Mouse (Mus musculus): Measurements from ENCODE around the gene Rmnd1. TPM values are rescaled to one million over a fixed set of nuclear protein-coding genes. Genes with fewer than 3 reads are reported as not detected.
A peak's percentile ranks its signal among the peaks of the same experiment; 100 is the strongest.
"Not testable (repeated sequence)": the region's sequence is repeated elsewhere in the genome, so short reads cannot be mapped to it uniquely, and the experiment has no call there.

Rmnd1 gene
- polyA plus RNA-seq, 1 experiment = 19.0 TPM

DNA sequence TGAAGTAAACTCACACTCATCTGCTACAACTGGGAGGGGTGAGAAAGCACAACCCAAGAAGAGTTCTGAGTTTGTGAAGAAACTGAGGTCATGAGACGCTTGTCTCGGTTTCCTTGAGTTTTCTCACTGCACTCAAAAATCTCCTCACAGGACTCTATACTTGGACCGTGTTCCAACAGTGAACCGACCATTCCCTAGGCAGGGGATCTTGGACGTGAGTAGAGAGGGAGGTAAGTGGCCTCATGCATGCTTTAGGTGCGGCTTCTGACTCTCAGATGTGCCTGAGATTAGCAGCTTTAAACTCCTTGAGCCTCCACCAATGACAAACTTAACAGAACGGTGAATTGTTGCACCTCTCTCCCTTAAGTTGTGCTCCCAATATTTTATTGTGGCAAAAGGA is 33.6 kb upstream of the Rmnd1 start:
- no peaks in the 10 kb centered on the region for H3K27me3 ChIP-seq (ENCODE audit: control insufficient read depth, insufficient read depth, low read length)
- no peak overlapping the region for H3K4me3 ChIP-seq (ENCODE audit: extremely low read depth, insufficient read depth, insufficient read length)
- no peak overlapping the region for H3K27ac ChIP-seq (ENCODE audit: insufficient read depth, low read length)
- no peaks in the 10 kb centered on the region; the same call in 1 of the 2 replicates for H3K4me1 ChIP-seq (ENCODE audit: control insufficient read depth, insufficient read depth, insufficient read length)
- DNase-seq (ENCODE audit: low read depth in 1 of 2, low spot score in 2 of 2) = no peak
- WGBS = 92% methylated on average over 7 of the region's 7 CpGs
- no peaks in the 10 kb centered on the region for H3K36me3 ChIP-seq (ENCODE audit: control insufficient read depth, insufficient read depth, low read length)
- TF ChIP-seq CTCF (IDR thresholded peaks at IDR 0.05; ENCODE audit: extremely low read depth, insufficient read depth, insufficient read length, insufficient replicate concordance) (no peak), POLR2A (IDR thresholded peaks at IDR 0.05; ENCODE audit: low read depth, low read length) (no peak)

DNA sequence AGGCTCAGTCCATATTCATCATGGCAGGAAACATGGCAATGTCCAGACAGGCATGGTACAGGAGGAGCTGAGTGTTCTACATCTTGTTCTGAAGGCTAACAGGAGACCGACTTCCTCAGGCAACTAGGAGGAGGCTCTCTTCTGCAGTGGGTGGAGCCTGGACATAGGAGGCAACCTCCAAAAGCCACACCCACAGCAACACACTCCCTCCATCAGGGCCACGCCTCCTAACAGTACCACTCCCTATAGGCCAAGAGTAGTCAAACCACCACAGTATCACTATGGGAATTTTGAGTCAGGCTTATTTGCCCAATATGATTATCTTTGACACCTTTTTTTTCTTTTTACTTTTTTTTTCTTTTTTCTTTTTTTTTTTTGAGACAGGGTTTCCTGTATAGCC is 28.0 kb upstream of the Rmnd1 start:
- DNase-seq (ENCODE audit: low read depth in 1 of 2, low spot score in 2 of 2) = no peak
- TF ChIP-seq POLR2A (IDR thresholded peaks at IDR 0.05; ENCODE audit: low read depth, low read length) = no peak
- no peak for TF ChIP-seq CTCF (IDR thresholded peaks at IDR 0.05; ENCODE audit: extremely low read depth, insufficient read depth, insufficient read length, insufficient replicate concordance)
- H3K4me1 ChIP-seq (ENCODE audit: control insufficient read depth, insufficient read depth, insufficient read length) = peaks cover 12% of the 10 kb centered on the region
- H3K27me3 ChIP-seq (ENCODE audit: control insufficient read depth, insufficient read depth, low read length) = no peaks in the 10 kb centered on the region
- H3K36me3 ChIP-seq (ENCODE audit: control insufficient read depth, insufficient read depth, low read length) = no peaks in the 10 kb centered on the region
- H3K27ac ChIP-seq (ENCODE audit: insufficient read depth, low read length) = no peak overlapping the region
- 79% methylated on average over 2 of the region's 2 CpGs for WGBS
- no peak overlapping the region for H3K4me3 ChIP-seq (ENCODE audit: extremely low read depth, insufficient read depth, insufficient read length)

DNA sequence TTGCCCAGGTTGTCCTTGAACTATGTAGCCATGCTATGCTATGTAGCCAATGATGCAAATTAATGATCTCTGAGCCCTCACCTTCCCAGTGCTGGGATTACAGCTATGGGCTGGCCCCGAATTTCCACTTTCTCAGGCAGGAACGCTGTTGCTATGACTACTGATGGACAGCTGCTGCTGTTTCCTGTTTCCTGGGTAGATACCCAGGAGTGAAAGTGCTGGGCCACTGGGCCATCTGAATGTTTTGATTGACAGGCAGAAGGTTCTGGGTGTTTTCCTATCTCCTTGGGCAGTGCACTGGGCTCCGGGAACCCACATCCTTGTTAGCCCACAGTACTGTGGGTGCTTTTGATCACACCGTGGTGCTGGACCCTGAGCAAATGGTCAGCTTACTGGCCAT is 24.2 kb upstream of the Rmnd1 start:
- no peak for DNase-seq (ENCODE audit: low read depth in 1 of 2, low spot score in 2 of 2)
- TF ChIP-seq CTCF (IDR thresholded peaks at IDR 0.05; ENCODE audit: extremely low read depth, insufficient read depth, insufficient read length, insufficient replicate concordance) = no peak
- no peak for TF ChIP-seq POLR2A (IDR thresholded peaks at IDR 0.05; ENCODE audit: low read depth, low read length)
- no peak overlapping the region for H3K4me3 ChIP-seq (ENCODE audit: extremely low read depth, insufficient read depth, insufficient read length)
- H3K27me3 ChIP-seq (ENCODE audit: control insufficient read depth, insufficient read depth, low read length) = no peaks in the 10 kb centered on the region
- H3K4me1 ChIP-seq (ENCODE audit: control insufficient read depth, insufficient read depth, insufficient read length) = peaks cover 12% of the 10 kb centered on the region
- H3K27ac ChIP-seq (ENCODE audit: insufficient read depth, low read length) = no peak overlapping the region
- peaks cover 14% of the 10 kb centered on the region for H3K36me3 ChIP-seq (ENCODE audit: control insufficient read depth, insufficient read depth, low read length)
- WGBS = 24% methylated on average over 4 of the region's 4 CpGs

DNA sequence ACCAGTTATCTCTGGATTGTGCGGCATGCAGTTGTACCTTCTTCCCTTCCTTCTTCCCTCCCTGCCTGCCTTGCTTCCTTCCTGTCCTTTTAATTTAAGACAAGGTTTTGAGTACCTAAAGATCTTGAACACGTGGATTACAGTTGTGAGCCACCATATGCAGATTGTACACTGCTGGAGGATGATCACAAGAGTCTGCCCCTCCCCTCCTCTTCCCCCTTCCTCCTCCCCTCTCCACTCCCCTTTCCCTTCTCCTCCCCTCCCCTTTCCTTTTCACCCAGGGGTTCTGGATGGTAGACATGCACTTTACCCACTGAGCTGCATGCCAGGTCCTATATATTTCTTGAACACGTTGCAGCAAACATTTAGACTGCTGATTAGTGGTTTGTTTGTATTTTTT is 3.2 kb upstream of the Rmnd1 start:
- no peaks in the 10 kb centered on the region for H3K27me3 ChIP-seq (ENCODE audit: control insufficient read depth, insufficient read depth, low read length)
- peaks cover 9% of the 10 kb centered on the region; the same call in 1 of the 2 replicates for H3K4me1 ChIP-seq (ENCODE audit: control insufficient read depth, insufficient read depth, insufficient read length)
- TF ChIP-seq POLR2A (IDR thresholded peaks at IDR 0.05; ENCODE audit: low read depth, low read length) (no peak), CTCF (IDR thresholded peaks at IDR 0.05; ENCODE audit: extremely low read depth, insufficient read depth, insufficient read length, insufficient replicate concordance) (no peak)
- H3K36me3 ChIP-seq (ENCODE audit: control insufficient read depth, insufficient read depth, low read length) = peaks cover 16% of the 10 kb centered on the region
- 80% methylated on average over 3 of the region's 3 CpGs for WGBS
- DNase-seq (ENCODE audit: low read depth in 1 of 2, low spot score in 2 of 2) = no peak
- no peak overlapping the region for H3K4me3 ChIP-seq (ENCODE audit: extremely low read depth, insufficient read depth, insufficient read length)
- H3K27ac ChIP-seq (ENCODE audit: insufficient read depth, low read length) = no peak overlapping the region

DNA sequence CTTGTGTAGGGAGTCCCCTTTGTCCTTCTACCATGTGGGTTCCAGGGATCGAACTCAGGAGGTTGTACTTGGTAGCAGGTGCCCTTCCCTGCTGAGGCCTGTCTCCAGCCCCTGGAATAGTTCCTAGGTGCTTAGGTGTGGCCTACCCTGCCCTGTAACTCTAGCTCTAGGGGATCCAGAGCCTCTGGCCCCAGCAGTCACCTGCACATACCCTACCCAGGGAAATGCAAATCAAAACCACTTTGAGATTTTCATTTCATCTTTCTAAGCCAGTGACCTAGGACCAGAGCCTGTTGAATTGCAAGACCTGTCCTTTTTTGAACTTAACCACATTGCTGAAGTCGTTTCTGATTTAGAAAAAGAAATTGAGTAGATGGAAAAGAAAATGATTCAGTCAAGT is 1.7 kb upstream of the Rmnd1 start:
- H3K4me1 ChIP-seq (ENCODE audit: control insufficient read depth, insufficient read depth, insufficient read length) = not testable (repeated sequence)
- H3K4me3 ChIP-seq (ENCODE audit: extremely low read depth, insufficient read depth, insufficient read length) = 0 out of 2 replicates have a peak overlapping the region, but pooled peaks have one; percentile 11
- WGBS = 51% methylated on average over 2 of the region's 2 CpGs

DNA sequence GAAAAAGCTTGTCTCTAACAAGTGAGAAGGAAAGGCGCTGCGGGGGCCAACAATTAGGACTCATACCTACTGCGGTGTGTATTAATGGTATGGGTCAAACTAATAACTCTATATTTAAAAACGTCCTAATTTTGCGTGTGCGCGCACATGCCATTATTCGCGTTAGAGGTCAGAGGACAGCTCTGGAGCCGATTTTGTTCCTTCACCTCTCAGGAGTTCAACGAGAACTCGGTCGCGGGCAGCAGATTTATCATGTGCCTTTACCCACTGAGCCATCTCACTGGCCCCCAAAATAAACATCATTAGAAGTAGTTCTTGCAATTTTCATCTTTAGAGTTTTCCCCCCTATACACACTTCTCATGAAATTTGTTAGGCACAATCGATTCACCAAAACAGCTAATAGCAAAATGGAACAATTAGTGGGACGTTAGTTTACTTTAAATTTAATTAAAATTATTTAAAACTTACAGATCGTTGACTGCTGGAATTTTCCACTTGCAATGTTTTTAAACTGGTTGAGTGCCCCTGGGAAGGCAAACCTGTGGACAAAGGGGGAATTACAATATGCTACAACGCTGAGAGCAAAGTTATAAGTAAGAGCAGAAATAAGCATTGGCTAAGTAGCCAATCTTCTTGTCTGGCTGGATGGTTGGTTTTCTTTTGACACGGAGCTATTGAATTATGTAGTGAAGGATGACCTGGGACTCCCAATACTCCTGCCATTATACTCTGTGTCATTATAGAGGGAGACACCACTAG is 988 bp upstream of the Rmnd1 start:
- 3% methylated on average over 19 of the region's 19 CpGs for WGBS
- Histone ChIP-seq H3K27ac (ENCODE audit: insufficient read depth, low read length) (peak overlapping the region; percentile 93), H3K27me3 (ENCODE audit: control insufficient read depth, insufficient read depth, low read length) (no peaks in the 10 kb centered on the region), H3K36me3 (ENCODE audit: control insufficient read depth, insufficient read depth, low read length) (peaks cover 2% of the 10 kb centered on the region; the same call in 1 of the 2 replicates), H3K4me1 (ENCODE audit: control insufficient read depth, insufficient read depth, insufficient read length) (peaks cover 9% of the 10 kb centered on the region; the same call in 1 of the 2 replicates), H3K4me3 (ENCODE audit: extremely low read depth, insufficient read depth, insufficient read length) (peak overlapping the region; percentile 76)
- no peak for TF ChIP-seq POLR2A (IDR thresholded peaks at IDR 0.05; ENCODE audit: low read depth, low read length)
- peak in 1 of 2 experiments; percentile 30 for DNase-seq (ENCODE audit: low read depth in 1 of 2, low spot score in 2 of 2)

More for the DNA sequence above, 1.7 kb upstream of the Rmnd1 start:
- H3K27me3 ChIP-seq (ENCODE audit: control insufficient read depth, insufficient read depth, low read length); DNase-seq (ENCODE audit: low read depth in 1 of 2, low spot score in 2 of 2); H3K36me3 ChIP-seq (ENCODE audit: control insufficient read depth, insufficient read depth, low read length): not testable (repeated sequence)
- peak overlapping the region; percentile 81 for H3K27ac ChIP-seq (ENCODE audit: insufficient read depth, low read length)

DNA sequence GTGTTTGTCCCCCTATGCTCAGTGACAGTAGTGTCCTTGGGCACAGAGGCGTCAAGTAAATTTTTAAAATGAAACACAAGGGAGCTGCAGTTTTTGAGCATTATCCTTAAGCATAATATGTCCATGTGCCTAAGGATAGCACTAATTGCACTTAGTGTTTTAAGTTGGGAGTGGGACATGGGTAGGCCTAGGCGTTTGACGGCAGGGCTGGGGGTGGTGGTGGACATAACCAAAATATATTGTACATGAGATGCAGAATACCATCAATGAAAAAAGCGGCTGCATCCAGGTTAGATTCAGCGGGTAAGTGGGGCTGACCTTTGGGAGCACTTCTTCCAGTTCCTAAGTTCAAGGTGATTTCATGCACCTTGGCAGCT is 454 bp downstream of the Rmnd1 start:
- peak overlapping the region; percentile 71 for H3K27ac ChIP-seq (ENCODE audit: insufficient read depth, low read length)
- TF ChIP-seq POLR2A (IDR thresholded peaks at IDR 0.05; ENCODE audit: low read depth, low read length) (no peak), CTCF (IDR thresholded peaks at IDR 0.05; ENCODE audit: extremely low read depth, insufficient read depth, insufficient read length, insufficient replicate concordance) (no peak)
- H3K36me3 ChIP-seq (ENCODE audit: control insufficient read depth, insufficient read depth, low read length) = peaks cover 3% of the 10 kb centered on the region
- WGBS = 8% methylated on average over 5 of the region's 5 CpGs
- no peak for DNase-seq (ENCODE audit: low read depth in 1 of 2, low spot score in 2 of 2)
- H3K4me3 ChIP-seq (ENCODE audit: extremely low read depth, insufficient read depth, insufficient read length) = peak overlapping the region; percentile 65
- H3K4me1 ChIP-seq (ENCODE audit: control insufficient read depth, insufficient read depth, insufficient read length) = peaks cover 9% of the 10 kb centered on the region; the same call in 1 of the 2 replicates
- H3K27me3 ChIP-seq (ENCODE audit: control insufficient read depth, insufficient read depth, low read length) = no peaks in the 10 kb centered on the region
